In the genomic region with DNA sequence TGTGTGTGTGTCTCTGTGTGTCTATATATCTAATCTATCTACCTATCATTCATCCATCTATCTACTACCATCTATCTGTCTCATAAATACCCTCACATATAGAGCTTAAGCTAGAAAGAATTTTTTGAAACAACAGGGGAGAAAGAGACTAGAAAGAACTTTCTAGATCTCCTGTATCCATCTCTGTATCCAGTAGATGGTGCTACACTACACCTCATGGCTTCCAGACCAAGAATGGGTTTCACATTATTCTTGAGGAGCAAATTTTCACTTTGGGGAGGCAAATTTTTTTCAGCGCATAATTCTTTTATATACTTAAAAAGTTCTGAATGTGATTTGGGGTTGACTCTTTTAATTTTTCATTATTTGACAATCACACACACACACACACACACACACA, we compare ENCODE assay signal across 29 mouse cellular contexts. TPM values are rescaled to one million over a fixed set of nuclear protein-coding genes. Genes with fewer than 3 reads are reported as not detected.
DNase-seq lines count a peak whose midpoint lies in the region; TF ChIP-seq lines count a peak whose summit lies in the region.
"Had no signal": no experiment of that assay in that cellular context is flagged by ENCODE, and none has a peak within 500 bp of the region (broad histone marks: within the 10 kb centered on the region; RNA-seq: fewer than 3 reads in every experiment).

No protein-coding gene starts in this region.

- H3K79me2 ChIP-seq in heart, adult 2 months (replicated peaks; ENCODE audit: control insufficient read depth, insufficient read depth, low read length): no peaks in the 10 kb centered on the region

- intact Hi-C loops in heart, adult 2 months (cut with DNase I): no loop called here
- intact Hi-C loops in heart, postnatal 14 days (cut with DNase I): no loop called here
- intact Hi-C loops in left cerebral cortex, adult 2 months (cut with DNase I): loop anchor here (1.0 to 5.0 kb wide), 3 partner anchors 48 to 180 kb away; no protein-coding TSS in a partner anchor
- intact Hi-C loops in left cerebral cortex, postnatal 4 days (cut with DNase I): no loop called here

- no peak overlapping the region for H3K9ac ChIP-seq in heart, adult 2 months (ENCODE audit: low read depth, low read length)
- H3K9ac ChIP-seq: liver, embryonic 12.5 days; lung, embryonic 15.5 days; midbrain, embryonic 13.5 days had no signal

- no peak overlapping the region for H3K27ac ChIP-seq in heart, adult 2 months
- H3K27ac ChIP-seq in left cerebral cortex, adult 2 months: no peak overlapping the region
- H3K27ac ChIP-seq: liver, embryonic 12.5 days; lung, embryonic 15.5 days; midbrain, embryonic 13.5 days had no signal

- H3K27me3 ChIP-seq in heart, adult 2 months (ENCODE audit: control insufficient read depth, insufficient read depth, low read length): no peaks in the 10 kb centered on the region
- H3K27me3 ChIP-seq: liver, embryonic 12.5 days; lung, embryonic 15.5 days; midbrain, embryonic 13.5 days had no signal

- TF ChIP-seq CTCF in heart, adult 2 months (IDR thresholded peaks at IDR 0.05): peak; percentile 37
- TF ChIP-seq CTCF in left cerebral cortex, adult 2 months (IDR thresholded peaks at IDR 0.05): peak; percentile 70

- TF ChIP-seq EP300 in heart, adult 2 months (IDR thresholded peaks at IDR 0.05; ENCODE audit: insufficient read depth, low read depth, low read length): no peak

- 77% methylated on average over 1 of the region's 1 CpGs for WGBS in heart, adult 2 months

- no peaks in the 10 kb centered on the region for H3K4me1 ChIP-seq in heart, adult 2 months (ENCODE audit: control insufficient read depth, insufficient read depth, low read length)
- H3K4me1 ChIP-seq: liver, embryonic 12.5 days; lung, embryonic 15.5 days; midbrain, embryonic 13.5 days had no signal

- no peaks in the 10 kb centered on the region for H3K36me3 ChIP-seq in heart, adult 2 months (ENCODE audit: control insufficient read depth, insufficient read depth, low read length)
- H3K36me3 ChIP-seq: liver, embryonic 12.5 days; lung, embryonic 15.5 days; midbrain, embryonic 13.5 days had no signal

- TF ChIP-seq POLR2A in heart, adult 2 months (IDR thresholded peaks at IDR 0.05; ENCODE audit: insufficient read depth, low read depth, low read length): no peak

- no peak for DNase-seq in heart, adult 2 months
- DNase-seq in heart, postnatal 14 days: no peak
- DNase-seq in left cerebral cortex, adult 2 months (ENCODE audit: extremely low spot score in 1 of 2, low spot score in 2 of 2): no peak
- no peak for DNase-seq in left cerebral cortex, postnatal 4 days
- DNase-seq in 3T3-L1 (ENCODE audit: low read depth, low spot score): peak; percentile 9
- DNase-seq in NIH3T3 (ENCODE audit: low read depth): peak; percentile 5
- DNase-seq in T-cell, adult 2 months (ENCODE audit: low spot score): no peak
- DNase-seq: adrenal gland, postnatal 14 days; cerebellum, adult 11 months; cerebellum, postnatal 25 days; gastrocnemius, postnatal 25 days; right cerebral cortex, postnatal 14 days; thymus, adult 18-20 months had no signal

- H3K4me3 ChIP-seq in heart, adult 2 months: no peak overlapping the region
- H3K4me3 ChIP-seq in left cerebral cortex, adult 2 months: no peak overlapping the region
- H3K4me3 ChIP-seq: liver, embryonic 12.5 days; lung, embryonic 15.5 days; midbrain, embryonic 13.5 days had no signal

RNA-seq across cellular contexts. Expression of a gene that starts 5.2 kb away (rescaled TPM):
- total RNA-seq in heart, adult 2 months (2021): under 1 TPM in 1 of 2 experiments, not detected in 1; 0.03 TPM
- not detected in 2 replicates for polyA plus RNA-seq in heart, adult 2 months (2012; rRNA removed)
- total RNA-seq in heart, postnatal 14 days (2021): under 1 TPM in 1 of 2 experiments, not detected in 1; 0.05 TPM
- not detected for total RNA-seq in left cerebral cortex, adult 2 months (2021)
- total RNA-seq in left cerebral cortex, postnatal 4 days (2021): not detected
- total RNA-seq: adrenal gland, postnatal 14 days; gastrocnemius, postnatal 25 days; heart, adult 8-10 months; megakaryocyte progenitor cell, adult 5-6 weeks had no signal
- polyA plus RNA-seq: forebrain, embryonic 11.5 days; frontal cortex, adult 2 months; heart, embryonic 16.5 days; hindbrain, embryonic 11.5 days; inflammation-experienced regulatory T-cells, adult 6 months; kidney, embryonic 14.5 days; large intestine, adult 2 months; limb, embryonic 11.5 days; liver, embryonic 12.5 days; lung, embryonic 15.5 days; midbrain, embryonic 13.5 days; neural tube, embryonic 14.5 days; spleen, adult 2 months; stomach, embryonic 14.5 days had no signal

RNA-seq across cellular contexts. Expression of a gene that starts 41.1 kb away (rescaled TPM):
- not detected for total RNA-seq in heart, adult 2 months (2021)
- polyA plus RNA-seq in heart, adult 2 months (2012; rRNA removed): not detected in 2 replicates
- total RNA-seq in heart, postnatal 14 days (2021): under 1 TPM in 1 of 2 experiments, not detected in 1; 0.22 TPM
- not detected for total RNA-seq in left cerebral cortex, adult 2 months (2021)
- not detected for total RNA-seq in left cerebral cortex, postnatal 4 days (2021)
- total RNA-seq: adrenal gland, postnatal 14 days; gastrocnemius, postnatal 25 days; heart, adult 8-10 months; megakaryocyte progenitor cell, adult 5-6 weeks had no signal
- polyA plus RNA-seq: frontal cortex, adult 2 months; heart, embryonic 16.5 days; hindbrain, embryonic 11.5 days; inflammation-experienced regulatory T-cells, adult 6 months; limb, embryonic 11.5 days; liver, embryonic 12.5 days; lung, embryonic 15.5 days; midbrain, embryonic 13.5 days; neural tube, embryonic 14.5 days; spleen, adult 2 months had no signal

Comparison
In these comparisons a context has a peak if more than half of its experiments do, and no peak if none do; other contexts are left out.
1. DNase-seq: peak in 3T3-L1 (single experiment) and NIH3T3 (single experiment); none in heart, adult 2 months (0 of 2), heart, postnatal 14 days (0 of 2), left cerebral cortex, adult 2 months (0 of 2), left cerebral cortex, postnatal 4 days (single experiment) and T-cell, adult 2 months (single experiment).